Mouse (Mus musculus) heart, postnatal 0 days (tissue): Measurements from ENCODE around the gene Grin2a.

Experiments
- CTCF ChIP-seq: IDR thresholded peaks from 2 replicates; pipeline ENCODE4 v1.5.1; 2016; ENCODE audit warnings: antibody characterized with exemption, control low read depth, low read depth
- EP300 ChIP-seq: IDR thresholded peaks from 2 replicates; pipeline ENCODE4 v1.6.1; 2016; ENCODE audit warnings: antibody characterized with exemption, low read depth

DNA sequence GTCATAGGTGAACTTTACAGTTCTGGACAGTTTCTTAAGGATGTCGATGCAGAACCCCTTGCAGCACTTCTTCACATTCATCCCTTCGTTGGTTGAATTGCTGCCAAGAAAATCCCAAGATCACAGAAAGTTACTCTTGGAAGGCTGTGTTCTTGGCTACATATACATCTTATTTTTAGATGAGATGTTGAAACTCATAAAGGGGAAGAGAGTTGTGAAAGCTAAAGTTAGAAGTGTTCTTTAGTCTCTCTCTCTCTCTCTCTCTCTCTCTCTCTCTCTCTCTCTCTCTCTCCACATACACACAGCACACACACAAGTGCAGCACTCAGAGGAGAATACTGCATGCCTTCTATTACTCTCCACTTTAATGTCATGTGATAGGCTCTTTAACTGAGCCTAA lies 331.9 kb downstream of the Grin2a start:
- no peak for TF ChIP-seq CTCF
- TF ChIP-seq EP300: no peak
